Mouse (Mus musculus) hindbrain, embryonic 10.5 days (tissue): ENCODE results near the gene Large2. TPM values are rescaled to one million over a fixed set of nuclear protein-coding genes. Genes with fewer than 3 reads are reported as not detected.

Experiments used
- DNase-seq: peaks from one replicate; pipeline ENCODE4 v3.0.0-alpha.2; 2017; ENCODE audit warnings: low spot score
- H3K27ac ChIP-seq: fragments of 300-500 bp; sonication (generic); 2 replicates; pipeline ENCODE4 v1.5.1; 2016; ENCODE audit warnings: mild to moderate bottlenecking, moderate library complexity
- H3K27me3 ChIP-seq: fragments of 300-500 bp; sonication (generic); 2 replicates; pipeline ENCODE4 v1.6.1; 2016; ENCODE audit warnings: mild to moderate bottlenecking; ENCODE audit not compliant: poor library complexity, insufficient read depth, severe bottlenecking
- H3K36me3 ChIP-seq: fragments of 300-500 bp; sonication (generic); 2 replicates; pipeline ENCODE4 v1.6.1; 2016; ENCODE audit warnings: mild to moderate bottlenecking, moderate library complexity
- H3K4me1 ChIP-seq: fragments of 300-500 bp; sonication (generic); replicated peaks from 2 replicates; pipeline ENCODE4 v1.6.1; 2016; ENCODE audit warnings: mild to moderate bottlenecking
- H3K4me3 ChIP-seq: fragments of 300-500 bp; sonication (generic); 2 replicates; pipeline ENCODE4 v1.5.1; 2016; ENCODE audit warnings: mild to moderate bottlenecking, moderate library complexity
- H3K9me3 ChIP-seq: fragments of 300-500 bp; sonication (generic); 2 replicates; pipeline ENCODE4 v1.6.1; 2016; ENCODE audit warnings: mild to moderate bottlenecking, moderate library complexity
- WGBS: fragments of 180-500 bp; shearing (Covaris S2); methylation state at CpG from one replicate; pipeline ENCODE4 v1.1.7; 2016; 5-methylcytosine and 5-hydroxymethylcytosine counted together
- polyA plus RNA-seq: library from polyadenylated mRNA; unstranded; fragments of >200 nt; fragmentation: Nextera tagmentation; extraction: Ambion mirVana; gene quantifications from 2 replicates; pipeline ENCODE4 v1.2.1, GENCODE M21; 2016

Large2 gene
- polyA plus RNA-seq, 1 experiment from 2014 or later: 7.8 TPM

DNA sequence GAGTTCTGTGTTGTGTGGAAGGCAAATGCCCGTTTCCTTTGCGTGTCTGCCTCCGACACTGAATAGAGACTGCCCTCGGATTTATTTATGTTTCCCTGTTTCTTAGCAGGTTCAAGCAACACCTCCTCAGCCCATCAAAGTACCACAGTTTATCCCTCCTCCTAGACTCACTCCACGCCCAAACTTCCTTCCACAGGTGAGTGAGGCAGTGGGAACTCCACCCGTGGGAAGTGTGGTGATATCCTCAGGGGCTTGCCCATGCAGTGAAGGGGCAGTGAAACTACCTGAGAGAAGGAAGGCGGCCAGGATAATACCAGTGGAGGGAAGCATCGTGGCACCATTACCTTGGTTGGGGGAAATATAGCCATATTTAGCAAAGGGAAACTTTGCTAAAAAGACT lies 46.5 kb downstream of the Large2 start:
- no peak overlapping the region for H3K27ac ChIP-seq
- no peaks in the 10 kb centered on the region for H3K9me3 ChIP-seq
- peaks cover 91% of the 10 kb centered on the region for H3K36me3 ChIP-seq
- H3K4me3 ChIP-seq: no peak overlapping the region
- no peak for DNase-seq
- H3K27me3 ChIP-seq: no peaks in the 10 kb centered on the region
- 94% methylated on average over 8 of the region's 8 CpGs for WGBS
- peaks cover 3% of the 10 kb centered on the region; the same call in 1 of the 2 replicates for H3K4me1 ChIP-seq

DNA sequence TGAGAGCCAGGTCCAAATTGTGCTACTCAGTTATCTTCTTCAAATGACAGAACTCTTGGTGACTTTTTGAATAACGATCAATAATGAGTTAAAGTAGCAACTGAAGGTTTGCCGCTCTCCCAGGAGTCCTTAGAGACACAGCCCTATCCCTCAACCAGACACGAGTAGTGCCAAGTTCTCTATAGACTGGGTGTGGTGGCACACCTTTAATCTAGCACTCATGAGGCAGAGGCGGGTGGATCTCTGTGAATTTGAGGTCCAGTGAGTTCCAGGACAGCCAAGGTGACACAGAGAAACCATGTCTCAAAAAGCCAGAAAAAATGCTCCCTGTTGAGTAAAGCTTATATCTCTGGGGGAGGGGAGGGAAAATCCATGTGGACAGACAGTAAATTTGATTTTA lies 47.1 kb downstream of the Large2 start:
- H3K27ac ChIP-seq: no peak overlapping the region
- no peaks in the 10 kb centered on the region for H3K9me3 ChIP-seq
- DNase-seq: no peak
- WGBS: 94% methylated on average over 4 of the region's 4 CpGs
- H3K27me3 ChIP-seq: no peaks in the 10 kb centered on the region
- H3K4me1 ChIP-seq: peaks cover 3% of the 10 kb centered on the region; the same call in 1 of the 2 replicates
- no peak overlapping the region for H3K4me3 ChIP-seq
- peaks cover 91% of the 10 kb centered on the region for H3K36me3 ChIP-seq

DNA sequence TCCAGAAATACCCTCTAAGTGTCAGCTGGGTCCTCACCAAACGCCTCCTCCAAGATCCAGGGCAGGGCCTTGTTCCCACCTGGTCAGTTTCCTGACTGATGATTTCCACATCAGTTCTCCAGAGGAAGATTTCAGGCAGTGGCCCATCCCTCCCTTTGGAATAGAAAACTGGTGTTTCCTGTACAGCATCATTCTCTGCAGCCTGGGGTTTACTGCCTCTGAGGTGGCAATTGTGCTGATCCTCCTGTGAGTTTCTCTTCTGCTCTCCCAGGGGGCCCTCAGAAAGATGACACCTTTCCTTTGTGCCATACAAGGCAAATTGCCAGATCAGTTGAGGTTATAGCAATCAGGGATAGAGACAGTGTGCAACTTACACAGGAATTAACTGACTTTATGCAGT lies 48.4 kb downstream of the Large2 start:
- no peak for DNase-seq
- peaks cover 3% of the 10 kb centered on the region; the same call in 1 of the 2 replicates for H3K4me1 ChIP-seq
- peaks cover 91% of the 10 kb centered on the region for H3K36me3 ChIP-seq
- no peaks in the 10 kb centered on the region for H3K27me3 ChIP-seq
- no peak overlapping the region for H3K4me3 ChIP-seq
- WGBS: 71% methylated on average over 1 of the region's 1 CpGs
- H3K9me3 ChIP-seq: no peaks in the 10 kb centered on the region
- H3K27ac ChIP-seq: no peak overlapping the region

DNA sequence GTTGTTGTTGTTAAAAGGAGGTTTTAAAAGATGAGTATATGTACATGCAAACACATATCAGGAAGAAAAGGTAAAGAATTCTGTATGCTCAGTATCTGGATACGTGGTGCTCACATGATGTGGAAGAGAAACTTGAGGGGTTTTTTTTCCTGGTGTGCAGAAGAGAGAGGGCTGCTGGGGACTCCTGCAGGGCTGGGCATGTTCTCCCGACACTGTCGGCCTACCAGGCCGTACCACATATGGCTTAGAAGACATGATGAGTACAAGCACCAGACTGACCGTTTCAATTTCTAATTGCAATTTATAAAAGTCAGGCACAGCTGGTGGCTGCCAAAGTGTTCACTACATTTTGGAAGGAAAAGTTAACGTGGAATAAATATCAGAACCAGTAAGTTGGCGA lies 49.0 kb downstream of the Large2 start:
- H3K9me3 ChIP-seq: no peaks in the 10 kb centered on the region
- no peak for DNase-seq
- 90% methylated on average over 7 of the region's 7 CpGs for WGBS
- H3K27ac ChIP-seq: no peak overlapping the region
- peaks cover 3% of the 10 kb centered on the region; the same call in 1 of the 2 replicates for H3K4me1 ChIP-seq
- no peak overlapping the region for H3K4me3 ChIP-seq
- no peaks in the 10 kb centered on the region for H3K27me3 ChIP-seq
- peaks cover 91% of the 10 kb centered on the region for H3K36me3 ChIP-seq

DNA sequence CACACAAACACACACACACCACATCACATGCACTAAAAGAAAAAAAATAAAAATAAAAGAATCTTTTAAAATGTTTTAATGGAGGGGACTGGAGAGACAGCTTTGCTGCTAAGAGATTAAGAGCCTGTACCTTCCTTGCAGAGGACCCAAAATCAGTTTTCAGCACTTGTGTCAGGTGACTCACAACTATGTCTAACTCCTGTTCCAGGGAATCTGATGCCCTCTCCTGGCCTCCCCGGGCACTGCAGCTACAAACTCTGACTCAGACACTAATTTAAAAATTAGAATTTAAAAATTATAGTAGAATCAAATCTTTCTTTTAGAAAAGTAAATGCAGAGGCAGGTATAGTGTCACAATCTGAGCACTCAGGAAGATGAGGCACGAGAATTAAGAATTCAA lies 52.0 kb downstream of the Large2 start:
- Histone ChIP-seq H3K4me3 (no peak overlapping the region), H3K4me1 (peaks cover 3% of the 10 kb centered on the region; the same call in 1 of the 2 replicates), H3K9me3 (no peaks in the 10 kb centered on the region), H3K27ac (no peak overlapping the region), H3K36me3 (peaks cover 64% of the 10 kb centered on the region), H3K27me3 (no peaks in the 10 kb centered on the region)
- DNase-seq: no peak
- 83% methylated on average over 2 of the region's 2 CpGs for WGBS

DNA sequence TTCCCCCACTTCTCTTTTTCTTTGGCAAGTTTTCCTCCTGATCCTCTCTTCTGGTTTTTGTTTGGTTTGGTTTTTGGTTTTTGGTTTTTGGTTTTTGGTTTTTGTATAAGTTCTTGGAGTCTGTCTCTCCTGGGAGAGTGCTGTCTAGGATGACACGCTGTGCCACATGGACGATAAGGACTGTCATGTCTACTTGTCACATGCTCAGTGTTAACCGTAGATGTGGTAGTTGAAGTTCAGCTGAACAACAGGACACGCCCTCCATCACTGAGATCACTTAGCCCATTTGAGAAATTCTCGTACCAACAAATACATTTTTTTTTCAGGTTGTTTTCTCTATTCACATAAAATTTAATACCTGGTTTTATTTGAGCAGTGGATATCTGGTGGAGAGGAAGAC lies 57.4 kb downstream of the Large2 start:
- Histone ChIP-seq H3K27me3 (no peaks in the 10 kb centered on the region), H3K36me3 (peaks cover 17% of the 10 kb centered on the region), H3K27ac (no peak overlapping the region), H3K9me3 (no peaks in the 10 kb centered on the region), H3K4me3 (no peak overlapping the region), H3K4me1 (no peaks in the 10 kb centered on the region)
- DNase-seq: no peak
- WGBS: 91% methylated on average over 5 of the region's 5 CpGs

DNA sequence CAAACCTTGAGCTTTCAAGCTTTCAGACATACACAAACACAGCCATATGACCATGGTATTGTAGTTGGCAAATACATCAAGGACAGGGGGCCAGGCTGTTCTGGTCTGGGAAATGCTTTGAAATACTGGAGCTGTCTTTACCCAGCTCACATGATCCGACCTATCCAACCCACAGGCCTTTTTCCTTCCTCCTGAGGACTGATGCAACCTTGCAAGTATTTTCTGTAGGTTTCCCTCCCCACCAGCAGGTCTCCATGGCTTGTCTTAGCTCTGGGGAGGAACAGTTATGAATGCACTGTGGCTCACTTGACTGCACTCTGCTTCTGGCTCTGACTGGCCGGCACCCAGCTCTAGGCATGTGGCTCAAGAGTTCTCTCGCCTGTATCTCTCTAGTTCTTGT lies 58.0 kb downstream of the Large2 start:
- Histone ChIP-seq H3K9me3 (no peaks in the 10 kb centered on the region), H3K27ac (no peak overlapping the region), H3K27me3 (no peaks in the 10 kb centered on the region), H3K36me3 (peaks cover 11% of the 10 kb centered on the region), H3K4me1 (no peaks in the 10 kb centered on the region), H3K4me3 (no peak overlapping the region)
- 80% methylated on average over 3 of the region's 3 CpGs for WGBS
- DNase-seq: no peak

Other genes with a start within 250 kb of the Large2 start
- gene Pex16, start 193 bp downstream of the Large2 start, polyA plus RNA-seq: 26.0 and 30.1 TPM in 2 replicates
- 3.3 and 4.3 TPM in 2 replicates for gene 1700029I15Rik, start 7.7 kb upstream of the Large2 start, polyA plus RNA-seq
- 55.0 and 75.5 TPM in 2 replicates for gene Mapk8ip1, start 26.4 kb upstream of the Large2 start, polyA plus RNA-seq
- gene Cry2, start 59.2 kb upstream of the Large2 start, polyA plus RNA-seq: 26.0 and 31.7 TPM in 2 replicates
- 13.8 and 14.0 TPM in 2 replicates for gene Slc35c1, start 85.7 kb upstream of the Large2 start, polyA plus RNA-seq
- 3.9 and 5.0 TPM in 2 replicates for gene Chst1, start 224.8 kb upstream of the Large2 start, polyA plus RNA-seq